Mouse (Mus musculus) lung, embryonic 14.5 days (tissue): ENCODE results near the gene Dynlt1b. TPM values are rescaled to one million over a fixed set of nuclear protein-coding genes. Genes with fewer than 3 reads are reported as not detected.
"Not testable (repeated sequence)": the region's sequence is repeated elsewhere in the genome, so short reads cannot be mapped to it uniquely, and the experiment has no call there.

ENCODE experiments used
- ATAC-seq: fragments of 200-750 bp; cut with Nextera tagmentation; 2 replicates; pipeline ENCODE4 v1.8.0; 2017; ENCODE audit warnings: mild to moderate bottlenecking, moderate TSS enrichment, moderate library complexity; ENCODE audit not compliant: insufficient read depth
- DNase-seq: peaks from one replicate; pipeline ENCODE4 v3.0.0-alpha.2; 2015
- H3K27ac ChIP-seq: fragments of 300-500 bp; sonication (generic); 2 replicates; pipeline ENCODE4 v1.5.1; 2014; ENCODE audit warnings: low read depth, mild to moderate bottlenecking, moderate library complexity
- H3K27me3 ChIP-seq: fragments of 300-500 bp; sonication (generic); 2 replicates; pipeline ENCODE4 v1.6.1; 2014; ENCODE audit warnings: low read length, control low read depth; ENCODE audit not compliant: insufficient read depth
- H3K36me3 ChIP-seq: fragments of 300-500 bp; sonication (generic); 2 replicates; pipeline ENCODE4 v1.6.1; 2014; ENCODE audit warnings: control low read depth; ENCODE audit not compliant: insufficient read depth
- H3K4me1 ChIP-seq: fragments of 300-500 bp; sonication (generic); 2 replicates; pipeline ENCODE4 v1.6.1; 2014; ENCODE audit warnings: antibody characterized with exemption, control low read depth; ENCODE audit not compliant: insufficient read depth
- H3K4me2 ChIP-seq: fragments of 300-500 bp; sonication (generic); 2 replicates; pipeline ENCODE4 v1.6.1; 2014; ENCODE audit warnings: mild to moderate bottlenecking
- H3K4me3 ChIP-seq: fragments of 300-500 bp; sonication (generic); 2 replicates; pipeline ENCODE4 v1.5.1; 2014; ENCODE audit warnings: low read depth, low read length
- H3K9ac ChIP-seq: fragments of 300-500 bp; sonication (generic); 2 replicates; pipeline ENCODE4 v1.6.1; 2014
- H3K9me3 ChIP-seq: fragments of 300-500 bp; sonication (generic); 2 replicates; pipeline ENCODE4 v1.6.1; 2016; ENCODE audit warnings: low read depth, low read length, control low read depth
- WGBS: fragments of 180-500 bp; shearing (Covaris S2); extraction: QIAGEN DNeasy Blood & Tissue Kit; methylation state at CpG from one replicate; pipeline ENCODE4 v1.1.7; 2014; 5-methylcytosine and 5-hydroxymethylcytosine counted together
- polyA plus RNA-seq: library from polyadenylated mRNA; unstranded; fragments of >200 nt; fragmentation: Nextera tagmentation; extraction: Ambion mirVana; gene quantifications from 2 replicates; pipeline ENCODE4 v1.2.1, GENCODE M21; 2014

Dynlt1b gene
- polyA plus RNA-seq, 1 experiment from 2014 or later: 584 TPM

- H3K4me3 ChIP-seq, H3K27ac ChIP-seq, ATAC-seq, H3K9me3 ChIP-seq, H3K9ac ChIP-seq, H3K27me3 ChIP-seq, H3K4me2 ChIP-seq, H3K4me1 ChIP-seq, H3K36me3 ChIP-seq: not testable (repeated sequence)
- WGBS: 29% methylated on average over 4 of the region's 7 CpGs
- peak; percentile 82 for DNase-seq
These were observed 51.1 kb downstream of the Dynlt1b start for GRCm38 (mm10) chr17:6480855-6481589.

- H3K9ac ChIP-seq, H3K36me3 ChIP-seq, H3K27ac ChIP-seq, H3K27me3 ChIP-seq, H3K4me2 ChIP-seq, DNase-seq, H3K4me1 ChIP-seq, H3K4me3 ChIP-seq, H3K9me3 ChIP-seq, ATAC-seq: not testable (repeated sequence)
- 72% methylated on average over 12 of the region's 12 CpGs for WGBS
These were observed 51.7 kb downstream of the Dynlt1b start for GRCm38 (mm10) chr17:6481590-6481963.

GRCm38 (mm10) chr17:6482248-6482647, 52.3 kb downstream of the Dynlt1b start:
- H3K4me2 ChIP-seq, H3K4me3 ChIP-seq, H3K27ac ChIP-seq, H3K4me1 ChIP-seq, H3K9ac ChIP-seq, H3K27me3 ChIP-seq, H3K9me3 ChIP-seq, H3K36me3 ChIP-seq, DNase-seq, ATAC-seq: not testable (repeated sequence)
- WGBS: 81% methylated on average over 7 of the region's 8 CpGs

Other genes starting within 250 kb of the Dynlt1b start
- 25.1 and 27.0 TPM in 2 replicates for gene Tmem181a, start 173.3 kb upstream of the Dynlt1b start, polyA plus RNA-seq
- 18.7 and 19.0 TPM in 2 replicates for gene Dynlt1a, start 112.6 kb upstream of the Dynlt1b start, polyA plus RNA-seq
- 38.4 and 41.1 TPM in 2 replicates for gene Dynlt1c, start 171.6 kb downstream of the Dynlt1b start, polyA plus RNA-seq
- 317 and 324 TPM in 2 replicates for gene Dynlt1f, start 225.8 kb downstream of the Dynlt1b start, polyA plus RNA-seq
- 0.13 and 0.26 TPM in 2 replicates for gene Sytl3, start 229.0 kb downstream of the Dynlt1b start, polyA plus RNA-seq